Mouse (Mus musculus) myocyte (in vitro differentiated cells): ENCODE measurements at regions not wholly inside any gene's neighbourhood (a gene's known extent, or its start where the extent isn't known, plus 50 kb on each side); places are given as distances from the start of the nearest gene placed in this dataset.

Experiments
- H3K27me3 ChIP-seq: one replicate; pipeline ENCODE4 v1.6.1; 2011; ENCODE audit not compliant: control insufficient read depth, insufficient read depth, insufficient read length
- H3K36me3 ChIP-seq: one replicate; pipeline ENCODE4 v1.6.1; 2011; ENCODE audit not compliant: control insufficient read depth, insufficient read depth
- H3K4me2 ChIP-seq: one replicate; pipeline ENCODE4 v1.6.1; 2011; ENCODE audit warnings: low read depth, control low read depth
- H3K4me3 ChIP-seq: one replicate; pipeline ENCODE4 v1.5.1; 2011; ENCODE audit warnings: mild to moderate bottlenecking, control low read depth, moderate library complexity
- H3K79me2 ChIP-seq: one replicate; pipeline ENCODE4 v1.6.1; 2011; ENCODE audit not compliant: control insufficient read depth, insufficient read depth
- H3ac ChIP-seq: one replicate; pipeline ENCODE4 v1.6.1; 2011; ENCODE audit not compliant: control insufficient read depth, insufficient read length
- CEBPB ChIP-seq: IDR thresholded peaks from 2 replicates; pipeline ENCODE4 v1.6.1; 2011; ENCODE audit warnings: mild to moderate bottlenecking, moderate library complexity; ENCODE audit not compliant: poor library complexity, insufficient read depth, severe bottlenecking
- E2F4 ChIP-seq: IDR thresholded peaks from one replicate; pipeline ENCODE4 v1.6.1; 2011; ENCODE audit warnings: mild to moderate bottlenecking, control low read depth, moderate library complexity; ENCODE audit not compliant: insufficient read depth
- MAX ChIP-seq: IDR thresholded peaks from one replicate; pipeline ENCODE4 v1.6.1; 2011; ENCODE audit warnings: low read depth, mild to moderate bottlenecking, control low read depth
- MYOD1 ChIP-seq, 3 experiments: IDR thresholded peaks; one replicate each; pipeline ENCODE4 v1.6.1; 2011; ENCODE audit warnings: control low read depth in 2 of 3, low read depth in 2 of 3, mild to moderate bottlenecking in 2 of 3, moderate library complexity in 1 of 3; ENCODE audit not compliant: insufficient read length in 2 of 3, control insufficient read depth in 1 of 3
- MYOG ChIP-seq, 3 experiments: IDR thresholded peaks; one replicate each; pipeline ENCODE4 v1.6.1; 2011; ENCODE audit warnings: control low read depth in 2 of 3, low read depth in 2 of 3, mild to moderate bottlenecking in 2 of 3; ENCODE audit not compliant: insufficient read length in 2 of 3, control insufficient read depth in 1 of 3, insufficient read depth in 1 of 3
- POLR2A ChIP-seq: IDR thresholded peaks from one replicate; pipeline ENCODE4 v1.6.1; 2011; ENCODE audit warnings: low read depth, mild to moderate bottlenecking, control low read depth, moderate library complexity; ENCODE audit not compliant: insufficient read length
- POLR2AphosphoS2 ChIP-seq: IDR thresholded peaks from one replicate; pipeline ENCODE4 v1.6.1; 2011; ENCODE audit warnings: low read depth, control low read depth; ENCODE audit not compliant: insufficient read length
- REST ChIP-seq: IDR thresholded peaks from one replicate; pipeline ENCODE4 v1.6.1; 2011; ENCODE audit warnings: mild to moderate bottlenecking, control low read depth, moderate library complexity; ENCODE audit not compliant: insufficient read depth, insufficient read length
- SRF ChIP-seq: IDR thresholded peaks from one replicate; pipeline ENCODE4 v1.6.1; 2011; ENCODE audit warnings: low read depth; ENCODE audit not compliant: control insufficient read depth, insufficient read length
- TCF12 ChIP-seq: IDR thresholded peaks from one replicate; pipeline ENCODE4 v1.6.1; 2011; ENCODE audit warnings: mild to moderate bottlenecking, control low read depth; ENCODE audit not compliant: poor library complexity, insufficient read depth, severe bottlenecking
- TCF3 ChIP-seq: IDR thresholded peaks from one replicate; pipeline ENCODE4 v1.6.1; 2011; ENCODE audit warnings: low read depth, control low read depth; ENCODE audit not compliant: insufficient read length
- USF1 ChIP-seq: IDR thresholded peaks from one replicate; pipeline ENCODE4 v1.6.1; 2011; ENCODE audit warnings: low read depth, mild to moderate bottlenecking, control low read depth, moderate library complexity

DNA sequence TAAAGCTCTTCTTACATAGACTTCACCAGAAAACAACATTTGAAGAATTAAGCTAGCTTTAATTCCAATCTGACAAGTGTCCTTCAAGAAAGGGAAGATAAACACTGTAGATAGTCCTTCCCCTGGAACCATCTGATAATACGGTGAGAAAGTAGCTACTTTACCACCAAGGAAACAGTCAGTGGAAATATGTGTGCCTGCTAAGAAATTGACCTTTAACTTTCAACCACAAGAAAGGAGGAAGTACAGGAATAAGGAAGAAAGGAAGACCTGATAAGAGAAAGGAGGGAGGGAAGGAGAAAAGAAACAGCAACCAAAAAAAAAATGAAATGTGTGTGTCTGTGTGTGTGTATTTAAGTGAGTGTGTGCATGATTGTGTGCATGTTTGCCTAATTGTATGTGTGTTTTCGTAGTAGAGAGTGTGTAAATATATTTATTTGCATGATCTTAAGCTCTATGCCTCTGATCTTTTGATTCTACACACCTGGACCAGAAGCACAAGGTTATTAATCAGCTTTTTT is 831.3 kb downstream of the Pla2g4a start:
- Histone ChIP-seq H3ac (no peak overlapping the region), H3K27me3 (no peaks in the 10 kb centered on the region), H3K4me2 (no peak overlapping the region), H3K79me2 (no peaks in the 10 kb centered on the region), H3K36me3 (no peaks in the 10 kb centered on the region), H3K4me3 (no peak overlapping the region)
- no peak for TF ChIP-seq TCF12

- H3K36me3 ChIP-seq: no peaks in the 10 kb centered on the region
Measured at GRCm38 (mm10) chr1:149129138-149129537, 832.0 kb downstream of the Pla2g4a start.

GRCm38 (mm10) chr1:149127709-149128108 is 833.4 kb downstream of the Pla2g4a start:
- no peaks in the 10 kb centered on the region for H3K79me2 ChIP-seq
- H3K27me3 ChIP-seq: no peaks in the 10 kb centered on the region
- no peak overlapping the region for H3K4me3 ChIP-seq
- H3K4me2 ChIP-seq: no peak overlapping the region
- no peaks in the 10 kb centered on the region for H3K36me3 ChIP-seq
- no peak overlapping the region for H3ac ChIP-seq
- TF ChIP-seq POLR2A (no peak), SRF (no peak), USF1 (no peak), MYOD1 (IDR thresholded peaks at IDR 0.05; ENCODE audit: control insufficient read depth in 1 of 3, insufficient read length in 2 of 3, low read depth in 2 of 3) (no peak), MAX (no peak), MYOG (IDR thresholded peaks at IDR 0.05; ENCODE audit: control insufficient read depth in 1 of 3, insufficient read depth in 1 of 3, insufficient read length in 2 of 3, low read depth in 2 of 3) (no peak), POLR2AphosphoS2 (no peak), TCF12 (no peak), TCF3 (no peak), CEBPB (no peak), E2F4 (no peak), REST (no peak)

More at GRCm38 (mm10) chr1:149129138-149129537, 832.0 kb downstream of the Pla2g4a start:
- no peak overlapping the region for H3K4me3 ChIP-seq
- no peaks in the 10 kb centered on the region for H3K79me2 ChIP-seq
- no peaks in the 10 kb centered on the region for H3K27me3 ChIP-seq
- H3K4me2 ChIP-seq: no peak overlapping the region
- H3ac ChIP-seq: no peak overlapping the region
- no peak for TF ChIP-seq MAX
- no peak for TF ChIP-seq MYOG (IDR thresholded peaks at IDR 0.05; ENCODE audit: control insufficient read depth in 1 of 3, insufficient read depth in 1 of 3, insufficient read length in 2 of 3, low read depth in 2 of 3)
- no peak for TF ChIP-seq POLR2AphosphoS2
- no peak for TF ChIP-seq POLR2A
- no peak for TF ChIP-seq SRF
- TF ChIP-seq USF1: no peak
- TF ChIP-seq E2F4: no peak
- TF ChIP-seq MYOD1 (IDR thresholded peaks at IDR 0.05; ENCODE audit: control insufficient read depth in 1 of 3, insufficient read length in 2 of 3, low read depth in 2 of 3): no peak
- TF ChIP-seq TCF3: no peak
- TF ChIP-seq CEBPB: no peak
- TF ChIP-seq TCF12: no peak
- no peak for TF ChIP-seq REST

- H3K4me2 ChIP-seq: no peak overlapping the region
- TF ChIP-seq CEBPB (no peak), SRF (no peak), MYOD1 (IDR thresholded peaks at IDR 0.05; ENCODE audit: control insufficient read depth in 1 of 3, insufficient read length in 2 of 3, low read depth in 2 of 3) (no peak), MYOG (IDR thresholded peaks at IDR 0.05; ENCODE audit: control insufficient read depth in 1 of 3, insufficient read depth in 1 of 3, insufficient read length in 2 of 3, low read depth in 2 of 3) (no peak), POLR2AphosphoS2 (no peak), TCF3 (no peak), REST (no peak), MAX (no peak), TCF12 (no peak), E2F4 (no peak), USF1 (no peak)
- no peaks in the 10 kb centered on the region for H3K79me2 ChIP-seq
- no peaks in the 10 kb centered on the region for H3K36me3 ChIP-seq
- H3K4me3 ChIP-seq: no peak overlapping the region
- no peak overlapping the region for H3ac ChIP-seq
- no peaks in the 10 kb centered on the region for H3K27me3 ChIP-seq
Measured at GRCm38 (mm10) chr1:149103396-149103795, 857.7 kb downstream of the Pla2g4a start.

- TF ChIP-seq MYOD1 (IDR thresholded peaks at IDR 0.05; ENCODE audit: control insufficient read depth in 1 of 3, insufficient read length in 2 of 3, low read depth in 2 of 3): no peak
- Histone ChIP-seq H3K79me2 (no peaks in the 10 kb centered on the region), H3K4me3 (no peak overlapping the region), H3K4me2 (no peak overlapping the region), H3K36me3 (no peaks in the 10 kb centered on the region), H3ac (no peak overlapping the region), H3K27me3 (no peaks in the 10 kb centered on the region)
Measured at GRCm38 (mm10) chr1:149097426-149097825, 863.7 kb downstream of the Pla2g4a start.
